Mouse (Mus musculus) neural tube, embryonic 13.5 days (tissue): Measurements from ENCODE around the gene Ptges. TPM values are rescaled to one million over a fixed set of nuclear protein-coding genes. Genes with fewer than 3 reads are reported as not detected.

Experiments used
- ATAC-seq: fragments of 200-750 bp; cut with Nextera tagmentation; 2 replicates; pipeline ENCODE4 v1.8.0; 2017; ENCODE audit warnings: low read depth, mild to moderate bottlenecking, moderate TSS enrichment, moderate library complexity
- H3K27ac ChIP-seq: fragments of 300-500 bp; sonication (generic); replicated peaks from 2 replicates; pipeline ENCODE4 v1.5.1; 2015; ENCODE audit warnings: moderate library complexity, mild to moderate bottlenecking, inconsistent platforms
- H3K27me3 ChIP-seq: fragments of 300-500 bp; sonication (generic); 2 replicates; pipeline ENCODE4 v1.6.1; 2015; ENCODE audit warnings: mild to moderate bottlenecking, inconsistent platforms
- H3K36me3 ChIP-seq: fragments of 300-500 bp; sonication (generic); 2 replicates; pipeline ENCODE4 v1.6.1; 2015; ENCODE audit warnings: mild to moderate bottlenecking, inconsistent platforms
- H3K4me1 ChIP-seq: fragments of 300-500 bp; sonication (generic); replicated peaks from 2 replicates; pipeline ENCODE4 v1.6.1; 2015; ENCODE audit warnings: inconsistent platforms
- H3K4me2 ChIP-seq: fragments of 300-500 bp; sonication (generic); 2 replicates; pipeline ENCODE4 v1.6.1; 2015; ENCODE audit warnings: inconsistent platforms, mild to moderate bottlenecking, moderate library complexity
- H3K4me3 ChIP-seq: fragments of 300-500 bp; sonication (generic); 2 replicates; pipeline ENCODE4 v1.5.1; 2015; ENCODE audit warnings: mild to moderate bottlenecking, inconsistent platforms
- H3K9ac ChIP-seq: fragments of 300-500 bp; sonication (generic); 2 replicates; pipeline ENCODE4 v1.6.1; 2015; ENCODE audit warnings: moderate library complexity, mild to moderate bottlenecking, inconsistent platforms
- H3K9me3 ChIP-seq: fragments of 300-500 bp; sonication (generic); 2 replicates; pipeline ENCODE4 v1.6.1; 2016; ENCODE audit warnings: inconsistent platforms
- WGBS: fragments of 180-500 bp; shearing (Covaris S2); methylation state at CpG from one replicate; pipeline ENCODE4 v1.1.7; 2015; 5-methylcytosine and 5-hydroxymethylcytosine counted together
- polyA plus RNA-seq: library from polyadenylated mRNA; unstranded; fragments of >200 nt; fragmentation: Nextera tagmentation; extraction: Ambion mirVana; gene quantifications from 2 replicates; pipeline ENCODE4 v1.2.1, GENCODE M21; 2015

The Ptges gene
- polyA plus RNA-seq, 1 experiment from 2014 or later: 2.4 TPM

GRCm38 (mm10) chr2:30912291-30912773 lies 17.3 kb downstream of the Ptges start:
- no peak overlapping the region for H3K27ac ChIP-seq
- ATAC-seq: no peak

GRCm38 (mm10) chr2:30906641-30907040 lies 23.0 kb downstream of the Ptges start:
- WGBS: 73% methylated on average over 4 of the region's 4 CpGs
- H3K9ac ChIP-seq: no peak overlapping the region

More at GRCm38 (mm10) chr2:30912291-30912773, 17.3 kb downstream of the Ptges start:
- Histone ChIP-seq H3K4me2 (no peak overlapping the region), H3K9ac (no peak overlapping the region), H3K4me1 (0 out of 2 replicates have a peak, but pooled peaks cover 6% of the 10 kb centered on the region), H3K4me3 (no peak overlapping the region), H3K9me3 (no peaks in the 10 kb centered on the region), H3K36me3 (no peaks in the 10 kb centered on the region), H3K27me3 (no peaks in the 10 kb centered on the region)
- WGBS: 66% methylated on average over 4 of the region's 4 CpGs

GRCm38 (mm10) chr2:30905906-30906305 lies 23.8 kb downstream of the Ptges start:
- no peak overlapping the region for H3K4me3 ChIP-seq
- peaks cover 24% of the 10 kb centered on the region for H3K27me3 ChIP-seq
- H3K4me2 ChIP-seq: no peak overlapping the region
- 75% methylated on average over 8 of the region's 8 CpGs for WGBS
- no peaks in the 10 kb centered on the region for H3K36me3 ChIP-seq
- H3K9me3 ChIP-seq: no peaks in the 10 kb centered on the region
- H3K27ac ChIP-seq: no peak overlapping the region
- no peak for ATAC-seq
- H3K4me1 ChIP-seq: peaks cover 17% of the 10 kb centered on the region
- H3K9ac ChIP-seq: no peak overlapping the region

More at GRCm38 (mm10) chr2:30906641-30907040, 23.0 kb downstream of the Ptges start:
- Histone ChIP-seq H3K36me3 (no peaks in the 10 kb centered on the region), H3K27ac (no peak overlapping the region), H3K9me3 (no peaks in the 10 kb centered on the region), H3K4me3 (no peak overlapping the region), H3K4me2 (no peak overlapping the region), H3K4me1 (peaks cover 17% of the 10 kb centered on the region), H3K27me3 (peaks cover 21% of the 10 kb centered on the region)
- no peak for ATAC-seq

GRCm38 (mm10) chr2:30904991-30905390 lies 24.7 kb downstream of the Ptges start:
- WGBS: 81% methylated on average over 7 of the region's 7 CpGs
- no peak for ATAC-seq
- H3K9me3 ChIP-seq: no peaks in the 10 kb centered on the region

GRCm38 (mm10) chr2:30904231-30904630 lies 25.4 kb downstream of the Ptges start:
- Histone ChIP-seq H3K4me3 (no peak overlapping the region), H3K9ac (no peak overlapping the region), H3K4me2 (no peak overlapping the region), H3K27ac (no peak overlapping the region), H3K27me3 (peaks cover 24% of the 10 kb centered on the region), H3K36me3 (no peaks in the 10 kb centered on the region), H3K4me1 (peaks cover 17% of the 10 kb centered on the region), H3K9me3 (no peaks in the 10 kb centered on the region)
- no peak for ATAC-seq
- 70% methylated on average over 6 of the region's 6 CpGs for WGBS

More at GRCm38 (mm10) chr2:30904991-30905390, 24.7 kb downstream of the Ptges start:
- H3K36me3 ChIP-seq: no peaks in the 10 kb centered on the region
- H3K4me2 ChIP-seq: no peak overlapping the region
- H3K4me3 ChIP-seq: no peak overlapping the region
- no peak overlapping the region for H3K9ac ChIP-seq
- H3K27ac ChIP-seq: no peak overlapping the region
- peaks cover 17% of the 10 kb centered on the region for H3K4me1 ChIP-seq
- H3K27me3 ChIP-seq: peaks cover 24% of the 10 kb centered on the region

- 12% methylated on average over 35 of the region's 37 CpGs for WGBS
- peak overlapping the region; percentile 61 for H3K4me2 ChIP-seq
- peaks cover 24% of the 10 kb centered on the region for H3K27me3 ChIP-seq
- H3K9ac ChIP-seq: peak overlapping the region; percentile 63
- H3K4me3 ChIP-seq: peak overlapping the region; percentile 30
- peaks cover 17% of the 10 kb centered on the region for H3K4me1 ChIP-seq
- H3K27ac ChIP-seq: no peak overlapping the region
- H3K36me3 ChIP-seq: no peaks in the 10 kb centered on the region
- peak; percentile 32; the same call in 1 of the 2 replicates for ATAC-seq
- no peaks in the 10 kb centered on the region for H3K9me3 ChIP-seq
Measured at GRCm38 (mm10) chr2:30902726-30903722, 26.6 kb downstream of the Ptges start.

- Histone ChIP-seq H3K36me3 (no peaks in the 10 kb centered on the region), H3K27me3 (peaks cover 24% of the 10 kb centered on the region), H3K4me3 (peak overlapping the region; percentile 30), H3K4me1 (peaks cover 22% of the 10 kb centered on the region), H3K4me2 (peak overlapping the region; percentile 61), H3K9ac (peak overlapping the region; percentile 63; the same call in 1 of the 2 replicates), H3K9me3 (no peaks in the 10 kb centered on the region), H3K27ac (no peak overlapping the region)
- WGBS: 30% methylated on average over 8 of the region's 8 CpGs
- ATAC-seq: no peak
Measured at GRCm38 (mm10) chr2:30902256-30902655, 27.4 kb downstream of the Ptges start.

GRCm38 (mm10) chr2:30901646-30902160 lies 28.0 kb downstream of the Ptges start:
- ATAC-seq: no peak
- Histone ChIP-seq H3K4me2 (peak overlapping the region; percentile 61), H3K9me3 (no peaks in the 10 kb centered on the region), H3K9ac (0 out of 2 replicates have a peak overlapping the region, but pooled peaks have one; percentile 63), H3K36me3 (no peaks in the 10 kb centered on the region), H3K4me1 (peaks cover 25% of the 10 kb centered on the region), H3K27ac (no peak overlapping the region), H3K4me3 (no peak overlapping the region), H3K27me3 (peaks cover 24% of the 10 kb centered on the region)
- 57% methylated on average over 6 of the region's 6 CpGs for WGBS

- H3K27ac ChIP-seq: no peak overlapping the region
- WGBS: 83% methylated on average over 14 of the region's 14 CpGs
- ATAC-seq: no peak
- no peak overlapping the region for H3K4me3 ChIP-seq
- H3K27me3 ChIP-seq: peaks cover 24% of the 10 kb centered on the region
- no peaks in the 10 kb centered on the region for H3K9me3 ChIP-seq
- peaks cover 25% of the 10 kb centered on the region for H3K4me1 ChIP-seq
- no peak overlapping the region for H3K4me2 ChIP-seq
- no peaks in the 10 kb centered on the region for H3K36me3 ChIP-seq
- no peak overlapping the region for H3K9ac ChIP-seq
Measured at GRCm38 (mm10) chr2:30899397-30900069, 30.1 kb downstream of the Ptges start.

- Histone ChIP-seq H3K9me3 (no peaks in the 10 kb centered on the region), H3K36me3 (no peaks in the 10 kb centered on the region), H3K9ac (no peak overlapping the region), H3K27ac (no peak overlapping the region), H3K4me3 (no peak overlapping the region), H3K4me1 (peaks cover 12% of the 10 kb centered on the region), H3K4me2 (no peak overlapping the region), H3K27me3 (peaks cover 10% of the 10 kb centered on the region)
- 42% methylated on average over 6 of the region's 6 CpGs for WGBS
- ATAC-seq: no peak
Measured at GRCm38 (mm10) chr2:30897291-30897690, 32.4 kb downstream of the Ptges start.

- peaks cover 8% of the 10 kb centered on the region for H3K4me1 ChIP-seq
- 84% methylated on average over 7 of the region's 7 CpGs for whole genome bisulfite sequencing
- H3K4me2 ChIP-seq: no peak overlapping the region
- H3K9me3 ChIP-seq: no peaks in the 10 kb centered on the region
- H3K36me3 ChIP-seq: no peaks in the 10 kb centered on the region
- H3K27ac ChIP-seq: no peak overlapping the region
- 0 out of 2 replicates have a peak, but pooled peaks cover 2% of the 10 kb centered on the region for H3K27me3 ChIP-seq
- H3K9ac ChIP-seq: no peak overlapping the region
- no peak for ATAC-seq
- H3K4me3 ChIP-seq: no peak overlapping the region
Measured at GRCm38 (mm10) chr2:30893946-30894345, 35.7 kb downstream of the Ptges start.
